ENCODE assay signal across 24 mouse cellular contexts in the genomic region with DNA sequence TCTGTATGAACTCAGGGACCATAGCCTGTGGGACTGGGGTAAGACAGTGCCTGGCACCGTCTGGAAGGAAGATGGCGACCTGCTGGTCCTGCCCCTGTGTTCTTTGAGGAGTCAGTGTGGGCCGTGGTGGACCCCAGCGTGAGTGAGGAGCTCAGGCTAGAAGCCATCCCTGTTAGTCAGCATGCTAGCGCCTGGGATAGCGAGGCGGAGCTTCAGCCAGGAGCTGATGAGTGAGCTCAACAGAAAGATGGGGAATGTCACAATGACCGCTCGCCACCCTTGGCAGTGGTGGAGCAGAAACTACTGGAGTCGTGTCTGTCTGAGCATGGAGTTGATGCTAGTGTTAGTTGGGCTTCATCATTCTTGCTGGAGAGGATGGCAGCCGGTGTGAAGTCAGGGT.
DNase-seq lines count a peak whose midpoint lies in the region; ATAC-seq and TF ChIP-seq lines count a peak whose summit lies in the region.
"Had no signal": no experiment of that assay in that cellular context is flagged by ENCODE, and none has a peak within 500 bp of the region (broad histone marks: within the 10 kb centered on the region; RNA-seq: fewer than 3 reads in every experiment).

No protein-coding gene starts in this region.

- H3K27ac ChIP-seq in cerebellum, adult 2 months (ENCODE audit: insufficient read depth, low read length) = no peak overlapping the region
- H3K27ac ChIP-seq in heart, embryonic 11.5 days (ENCODE audit: low read depth, low read length) = no peak overlapping the region
- H3K27ac ChIP-seq: embryonic facial prominence, embryonic 15.5 days; heart, adult 2 months; limb, embryonic 13.5 days; liver, embryonic 13.5 days had no signal

- ATAC-seq in heart, embryonic 11.5 days (replicated peaks; ENCODE audit: insufficient number of reproducible peaks, low FRiP score, low TSS enrichment) = no peak
- ATAC-seq: activated CD4-positive, CD25-positive, alpha-beta regulatory T cell, adult 4 months; forebrain, embryonic 14.5 days; hindbrain, embryonic 16.5 days; intestine, embryonic 16.5 days had no signal

- no peak overlapping the region for H3K9ac ChIP-seq in heart, embryonic 11.5 days (ENCODE audit: low read depth, low read length)
- H3K9ac ChIP-seq: embryonic facial prominence, embryonic 15.5 days; limb, embryonic 13.5 days; liver, embryonic 13.5 days; lung, embryonic 14.5 days had no signal

- intact Hi-C loops in heart, postnatal 10 days (cut with DNase I) = no loop called here

- WGBS in cerebellum, adult 2 months = 40% methylated on average over 11 of the region's 11 CpGs
- 66% methylated on average over 11 of the region's 11 CpGs for WGBS in heart, embryonic 11.5 days (ENCODE audit: insufficient replicate concordance)

- no peaks in the 10 kb centered on the region for H3K9me3 ChIP-seq in heart, embryonic 11.5 days (replicated peaks; ENCODE audit: control insufficient read depth, low read length)
- H3K9me3 ChIP-seq: embryonic facial prominence, embryonic 15.5 days had no signal

- no peaks in the 10 kb centered on the region for H3K27me3 ChIP-seq in cerebellum, adult 2 months (ENCODE audit: control insufficient read depth, insufficient read depth, low read length)
- H3K27me3 ChIP-seq in heart, embryonic 11.5 days (ENCODE audit: control insufficient read depth, insufficient read depth, low read length) = 0 out of 2 replicates have a peak, but pooled peaks cover 3% of the 10 kb centered on the region
- H3K27me3 ChIP-seq: CH12.LX; embryonic facial prominence, embryonic 15.5 days; limb, embryonic 13.5 days; liver, embryonic 13.5 days had no signal

- H3K4me2 ChIP-seq in heart, embryonic 11.5 days = no peak overlapping the region
- H3K4me2 ChIP-seq: embryonic facial prominence, embryonic 15.5 days; limb, embryonic 13.5 days; liver, embryonic 13.5 days; lung, embryonic 14.5 days; midbrain, embryonic 11.5 days had no signal

- peaks cover 22% of the 10 kb centered on the region for H3K36me3 ChIP-seq in heart, embryonic 11.5 days (ENCODE audit: control insufficient read depth, insufficient read depth, low read length)

- no peak overlapping the region for H3K4me3 ChIP-seq in cerebellum, adult 2 months (replicated peaks; ENCODE audit: insufficient read depth, low read depth, low read length)
- no peak overlapping the region for H3K4me3 ChIP-seq in heart, embryonic 11.5 days (ENCODE audit: low read depth, low read length)
- H3K4me3 ChIP-seq: embryonic facial prominence, embryonic 15.5 days; heart, adult 2 months; limb, embryonic 13.5 days; liver, embryonic 13.5 days had no signal

- TF ChIP-seq POLR2A in cerebellum, adult 2 months (IDR thresholded peaks at IDR 0.05; ENCODE audit: borderline replicate concordance, insufficient read depth, low read length) = no peak

- DNase-seq in cerebellum, postnatal 10 days = peak; percentile 27 to 30
- DNase-seq in cerebellum, adult 2 months = no peak
- peak; percentile 39 to 44 for DNase-seq in heart, postnatal 10 days
- DNase-seq in ovary, postnatal 36 days (ENCODE audit: low spot score) = peak; percentile 21
- no peak for DNase-seq in ovary, postnatal 10 days (ENCODE audit: low spot score)
- DNase-seq in heart, postnatal 4 days = peak; percentile 36
- DNase-seq in spleen, adult 18-20 months = no peak
- DNase-seq: B cell, adult 2 months; cerebellum, adult 9-10 months; gastrocnemius, postnatal 25 days; kidney, postnatal 36 days; liver, embryonic 13.5 days; lung, embryonic 14.5 days; thymus, adult 18-20 months had no signal

- H3K4me1 ChIP-seq in cerebellum, adult 2 months (ENCODE audit: control insufficient read depth, insufficient read depth, low read length) = peaks cover 14% of the 10 kb centered on the region
- peaks cover 15% of the 10 kb centered on the region for H3K4me1 ChIP-seq in heart, embryonic 11.5 days (ENCODE audit: control insufficient read depth, insufficient read depth, low read length)
- H3K4me1 ChIP-seq: embryonic facial prominence, embryonic 15.5 days had no signal

- TF ChIP-seq CTCF in cerebellum, adult 2 months (IDR thresholded peaks at IDR 0.05; ENCODE audit: borderline replicate concordance, insufficient read depth, low read depth, low read length) = no peak

Comparison
In these comparisons a context has a peak if more than half of its experiments do, and no peak if none do; other contexts are left out.
1. DNase-seq: peak in cerebellum, postnatal 10 days (2 of 2), heart, postnatal 10 days (2 of 2), ovary, postnatal 36 days (single experiment) and heart, postnatal 4 days (single experiment); none in cerebellum, adult 2 months (0 of 2), ovary, postnatal 10 days (single experiment) and spleen, adult 18-20 months (0 of 2).